Mouse (Mus musculus): ENCODE data around the gene Slc9a1. TPM values are rescaled to one million over a fixed set of nuclear protein-coding genes. Genes with fewer than 3 reads are reported as not detected.

Slc9a1 gene
- polyA plus RNA-seq, 1 experiment from 2014 or later, result 7.3 TPM

DNA sequence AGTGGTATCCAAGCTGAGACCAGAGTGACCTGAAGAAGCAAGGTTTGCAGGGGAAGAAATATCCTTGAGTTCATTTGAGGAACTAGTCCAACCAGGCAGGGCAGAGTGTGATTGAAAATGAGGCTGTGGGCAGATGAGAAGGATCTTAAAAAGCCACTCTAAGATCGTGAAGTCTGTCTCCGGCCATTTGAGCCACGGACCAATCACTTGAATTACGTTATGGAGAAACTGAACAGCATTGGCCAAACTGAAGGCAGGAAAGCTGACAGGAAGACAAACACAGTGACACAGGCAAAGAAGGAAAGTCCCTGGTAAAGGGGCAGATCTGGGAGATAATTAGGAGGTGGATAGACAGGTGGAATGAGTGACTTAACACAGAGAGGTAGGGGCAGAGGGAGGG lies 22.9 kb upstream of the Slc9a1 start:
- Histone ChIP-seq H3K27me3 (replicated peaks) (0 out of 2 replicates have a peak, but pooled peaks cover 7% of the 10 kb centered on the region), H3K9me3 (replicated peaks) (no peaks in the 10 kb centered on the region), H3K36me3 (no peaks in the 10 kb centered on the region), H3K4me3 (no peak overlapping the region), H3K4me1 (replicated peaks) (no peaks in the 10 kb centered on the region), H3K9ac (no peak overlapping the region), H3K4me2 (no peak overlapping the region), H3K27ac (ENCODE audit: poor library complexity, severe bottlenecking) (no peak overlapping the region)
- 61% methylated on average over 4 of the region's 4 CpGs for WGBS
- no peak for ATAC-seq (ENCODE audit: insufficient number of reproducible peaks, low FRiP score)

DNA sequence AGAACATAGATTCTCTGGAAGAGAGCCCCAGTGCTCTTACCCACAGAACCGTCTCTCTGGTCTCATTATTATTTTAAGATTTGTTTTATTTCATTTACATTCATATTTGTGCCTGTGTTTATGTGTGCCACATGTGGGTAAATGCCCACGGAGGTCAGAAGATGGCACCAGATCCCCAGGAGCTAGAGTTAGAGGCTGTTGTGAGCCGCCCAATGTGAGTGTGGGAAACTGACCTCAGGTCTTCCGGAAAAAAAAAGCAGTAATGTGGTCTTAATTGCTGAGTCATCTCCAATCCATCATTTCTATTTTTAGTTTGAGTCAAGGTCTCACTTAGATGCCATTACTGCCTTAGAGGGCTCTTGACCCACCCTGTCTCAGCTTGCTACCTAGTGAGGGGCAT lies 21.9 kb upstream of the Slc9a1 start:
- Histone ChIP-seq H3K4me3 (no peak overlapping the region), H3K9me3 (replicated peaks) (no peaks in the 10 kb centered on the region), H3K27me3 (replicated peaks) (0 out of 2 replicates have a peak, but pooled peaks cover 5% of the 10 kb centered on the region), H3K9ac (no peak overlapping the region), H3K27ac (ENCODE audit: poor library complexity, severe bottlenecking) (no peak overlapping the region), H3K4me1 (replicated peaks) (no peaks in the 10 kb centered on the region), H3K4me2 (no peak overlapping the region), H3K36me3 (no peaks in the 10 kb centered on the region)
- ATAC-seq (ENCODE audit: insufficient number of reproducible peaks, low FRiP score), result no peak
- WGBS, result 60% methylated on average over 4 of the region's 4 CpGs

DNA sequence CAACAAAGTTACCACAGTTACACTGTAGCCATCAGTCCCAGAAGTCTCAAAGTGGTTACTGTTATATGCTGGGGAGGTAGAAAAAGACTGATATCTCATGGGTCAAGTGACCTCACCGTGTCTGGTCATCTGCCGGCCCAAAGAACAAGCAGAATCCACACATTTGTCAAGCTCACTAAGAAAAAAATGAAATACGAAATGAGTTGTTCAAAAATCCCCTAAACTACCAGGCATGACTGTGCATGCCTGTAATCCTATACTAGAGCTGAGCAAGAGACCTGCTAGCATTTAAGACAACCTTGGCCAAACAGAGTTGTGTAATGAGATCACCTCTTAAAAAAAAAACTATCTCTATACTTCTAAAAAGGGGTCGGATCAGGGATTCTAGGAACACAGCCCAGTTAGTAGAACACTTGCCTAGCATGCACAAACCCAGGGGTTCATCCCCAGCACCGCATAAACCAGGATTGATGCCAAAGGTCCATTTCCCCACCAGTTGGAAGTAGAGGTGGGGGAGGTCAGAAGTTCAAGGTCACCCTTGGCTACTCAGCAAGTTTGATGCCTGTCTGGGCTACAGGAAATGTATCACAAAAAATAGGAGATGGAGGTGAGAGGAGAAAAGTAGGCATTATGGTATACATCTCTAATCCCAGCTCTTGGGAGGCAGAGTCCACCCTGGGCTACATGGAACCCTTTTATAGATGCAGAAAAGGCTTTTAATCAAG lies 21.3 kb upstream of the Slc9a1 start:
- Histone ChIP-seq H3K36me3 (no peaks in the 10 kb centered on the region), H3K27ac (ENCODE audit: poor library complexity, severe bottlenecking) (no peak overlapping the region), H3K27me3 (replicated peaks) (no peaks in the 10 kb centered on the region), H3K4me1 (replicated peaks) (no peaks in the 10 kb centered on the region), H3K4me2 (no peak overlapping the region), H3K4me3 (no peak overlapping the region), H3K9ac (no peak overlapping the region), H3K9me3 (replicated peaks) (no peaks in the 10 kb centered on the region)
- WGBS, result 82% methylated on average over 5 of the region's 5 CpGs
- ATAC-seq (ENCODE audit: insufficient number of reproducible peaks, low FRiP score), result no peak

DNA sequence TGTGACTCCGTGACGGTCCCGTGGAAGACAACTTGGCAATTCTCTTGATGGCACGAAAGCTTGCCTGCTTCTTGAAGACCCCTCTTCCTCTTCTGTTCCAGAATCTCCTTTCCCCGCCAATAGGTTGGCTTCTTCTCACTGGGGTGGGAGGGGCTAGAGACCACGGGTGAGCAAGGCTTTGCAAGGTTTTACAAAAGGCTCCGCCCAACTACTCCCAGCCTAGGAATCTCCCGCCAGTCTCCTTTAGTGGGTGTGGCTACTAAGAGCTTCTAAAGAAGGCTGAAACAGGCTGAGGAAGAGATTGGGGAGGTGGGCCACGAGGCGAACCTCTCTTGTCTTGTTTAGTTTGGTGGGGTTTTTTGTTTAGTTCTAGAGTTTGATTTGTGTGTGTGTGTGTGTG lies 16.7 kb upstream of the Slc9a1 start:
- Histone ChIP-seq H3K27me3 (replicated peaks) (no peaks in the 10 kb centered on the region), H3K4me2 (no peak overlapping the region), H3K4me3 (no peak overlapping the region), H3K36me3 (no peaks in the 10 kb centered on the region), H3K4me1 (replicated peaks) (no peaks in the 10 kb centered on the region), H3K9ac (no peak overlapping the region), H3K27ac (ENCODE audit: poor library complexity, severe bottlenecking) (no peak overlapping the region), H3K9me3 (replicated peaks) (no peaks in the 10 kb centered on the region)
- 63% methylated on average over 10 of the region's 10 CpGs for WGBS
- no peak for ATAC-seq (ENCODE audit: insufficient number of reproducible peaks, low FRiP score)

DNA sequence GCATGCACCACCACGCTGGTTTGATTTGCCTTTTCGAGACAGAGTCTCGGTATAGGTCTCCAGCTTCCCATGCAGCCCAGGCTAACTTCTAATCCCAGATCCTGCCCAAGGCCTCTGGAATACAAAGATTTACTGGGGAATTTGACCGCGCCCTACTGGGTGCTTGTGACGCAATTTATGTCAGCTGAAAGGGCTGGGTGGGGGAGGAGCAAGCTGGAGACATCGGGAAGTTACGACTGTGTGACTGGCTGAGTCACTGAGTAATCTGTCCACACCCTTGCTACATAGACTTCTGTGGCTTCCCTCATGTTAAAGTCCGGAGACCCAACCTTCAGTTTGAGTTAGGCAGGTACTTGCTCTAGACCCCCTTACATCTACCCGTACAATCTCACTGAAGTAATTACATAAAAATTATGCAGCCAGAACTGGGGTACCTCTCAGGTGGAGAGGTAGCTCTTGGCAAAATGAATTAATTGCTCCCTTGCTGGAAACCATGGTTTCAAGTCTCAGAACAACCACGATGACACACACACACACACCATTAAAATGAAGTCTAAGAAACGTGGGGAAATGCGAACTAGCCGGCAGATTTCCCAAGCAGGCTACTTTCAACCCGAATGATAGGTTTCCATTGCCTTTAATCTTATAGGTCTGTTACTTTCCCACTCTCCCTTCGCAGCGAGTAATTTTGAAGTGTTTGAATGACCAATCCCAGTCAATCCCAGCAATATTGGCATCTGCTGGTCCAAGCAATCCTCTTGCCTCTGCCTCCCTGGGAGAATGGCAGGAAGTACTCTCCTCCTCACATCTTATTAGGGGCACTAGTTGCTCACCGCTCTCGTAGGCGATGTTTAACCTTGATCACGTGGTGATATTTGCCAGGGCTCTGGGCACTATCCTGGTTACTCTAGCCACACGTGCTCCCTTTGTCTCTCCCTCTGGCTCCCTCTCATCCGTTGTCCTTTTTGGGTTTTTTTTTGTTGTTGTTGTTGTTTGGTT lies 15.8 kb upstream of the Slc9a1 start, which contains the start of gene Wdtc1:
Gene Wdtc1 (minus strand): TSS at position 115 of the 999 bp plus-strand sequence.
- WGBS, result 84% methylated on average over 23 of the region's 23 CpGs
- no peak within 1 kb of the TSS for H3K9ac ChIP-seq
- H3K27me3 ChIP-seq (replicated peaks), result no peaks in the 10 kb centered on the region
- ATAC-seq (ENCODE audit: insufficient number of reproducible peaks, low FRiP score), result no peak
- H3K9me3 ChIP-seq (replicated peaks), result no peaks in the 10 kb centered on the region
- H3K36me3 ChIP-seq, result no peaks in the 10 kb centered on the region
- no peak within 1 kb of the TSS for H3K4me3 ChIP-seq
- no peaks in the 10 kb centered on the region for H3K4me1 ChIP-seq (replicated peaks)
- no peak within 1 kb of the TSS for H3K27ac ChIP-seq (ENCODE audit: poor library complexity, severe bottlenecking)
- H3K4me2 ChIP-seq, result no peak within 1 kb of the TSS

DNA sequence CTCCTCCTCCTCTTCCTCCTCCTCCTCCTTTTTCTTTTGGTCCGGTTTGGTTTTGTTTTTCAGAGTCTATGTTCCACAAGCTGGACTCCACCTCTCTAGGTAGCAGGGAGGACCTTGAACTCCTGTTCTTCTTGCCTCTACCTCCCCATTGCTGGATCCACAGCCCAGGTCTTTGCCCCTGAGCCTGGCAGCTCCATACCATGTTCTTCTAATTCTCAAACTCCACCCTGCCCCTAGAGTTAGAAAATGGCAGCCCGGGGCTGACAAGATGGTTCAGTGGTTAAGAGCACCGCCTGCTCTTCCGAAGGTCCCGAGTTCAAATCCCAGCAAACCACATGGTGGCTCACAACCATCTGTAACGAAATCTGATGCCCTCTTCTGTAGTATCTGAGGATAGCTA lies 14.9 kb upstream of the Slc9a1 start:
- no peaks in the 10 kb centered on the region for H3K36me3 ChIP-seq
- H3K4me1 ChIP-seq (replicated peaks), result no peaks in the 10 kb centered on the region
- H3K9ac ChIP-seq, result no peak overlapping the region
- 86% methylated on average over 6 of the region's 6 CpGs for WGBS
- H3K4me3 ChIP-seq, result no peak overlapping the region
- no peak for ATAC-seq (ENCODE audit: insufficient number of reproducible peaks, low FRiP score)
- no peaks in the 10 kb centered on the region for H3K27me3 ChIP-seq (replicated peaks)
- no peak overlapping the region for H3K4me2 ChIP-seq
- H3K9me3 ChIP-seq (replicated peaks), result no peaks in the 10 kb centered on the region
- H3K27ac ChIP-seq (ENCODE audit: poor library complexity, severe bottlenecking), result no peak overlapping the region

DNA sequence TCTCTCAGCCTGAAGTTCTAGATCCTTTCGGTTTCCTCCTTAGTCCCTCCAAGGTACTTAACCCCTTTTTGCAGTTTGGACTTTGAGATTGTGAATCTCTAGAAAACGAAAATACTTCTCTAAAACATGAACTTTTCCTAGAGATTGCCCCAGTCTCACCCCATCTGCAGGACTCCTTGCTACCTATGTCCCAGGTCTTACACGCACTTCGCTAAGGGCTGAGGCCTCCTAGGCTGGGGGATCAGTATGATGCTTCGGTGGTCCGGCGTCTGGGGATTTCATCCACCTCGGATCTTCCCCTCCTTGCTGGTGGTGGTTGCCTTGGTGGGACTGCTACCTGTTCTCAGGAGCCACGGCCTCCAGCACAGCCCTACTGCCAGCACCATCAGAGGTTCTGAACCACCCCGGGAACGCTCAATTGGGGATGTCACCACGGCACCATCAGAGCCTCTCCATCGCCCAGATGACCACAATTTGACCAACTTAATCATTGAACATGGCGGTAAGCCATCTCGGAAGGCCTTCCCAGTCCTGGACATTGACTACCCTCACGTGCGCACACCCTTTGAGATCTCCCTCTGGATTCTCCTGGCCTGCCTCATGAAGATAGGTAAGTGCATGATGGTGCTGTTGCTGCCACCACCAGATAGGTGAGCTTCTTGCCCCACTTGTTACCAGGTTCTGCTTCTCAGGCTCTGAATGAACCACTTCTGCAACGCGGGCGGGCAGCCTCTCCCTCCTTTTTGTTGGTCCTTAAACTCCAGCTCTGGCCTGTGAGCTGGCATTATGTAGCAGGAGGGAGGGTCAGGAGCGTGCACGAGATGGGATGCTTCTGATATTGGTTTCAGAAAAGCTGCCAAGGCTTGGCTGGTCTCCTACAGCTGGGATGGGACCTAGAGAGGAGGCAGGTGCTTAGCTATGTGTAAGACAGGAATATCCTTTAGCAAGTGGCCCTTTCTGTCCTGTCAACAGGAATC lies 1.1 kb downstream of the Slc9a1 start:
- Histone ChIP-seq H3K9me3 (replicated peaks) (0 out of 2 replicates have a peak, but pooled peaks cover 3% of the 10 kb centered on the region), H3K9ac (peak overlapping the region; percentile 97), H3K4me3 (peak overlapping the region; percentile 93), H3K27me3 (replicated peaks) (no peaks in the 10 kb centered on the region), H3K36me3 (peaks cover 5% of the 10 kb centered on the region; the same call in 1 of the 2 replicates), H3K4me2 (peak overlapping the region; percentile 88), H3K4me1 (replicated peaks) (peaks cover 52% of the 10 kb centered on the region), H3K27ac (ENCODE audit: poor library complexity, severe bottlenecking) (peak overlapping the region; percentile 85)
- WGBS, result 63% methylated on average over 22 of the region's 22 CpGs
- ATAC-seq (ENCODE audit: insufficient number of reproducible peaks, low FRiP score), result no peak

DNA sequence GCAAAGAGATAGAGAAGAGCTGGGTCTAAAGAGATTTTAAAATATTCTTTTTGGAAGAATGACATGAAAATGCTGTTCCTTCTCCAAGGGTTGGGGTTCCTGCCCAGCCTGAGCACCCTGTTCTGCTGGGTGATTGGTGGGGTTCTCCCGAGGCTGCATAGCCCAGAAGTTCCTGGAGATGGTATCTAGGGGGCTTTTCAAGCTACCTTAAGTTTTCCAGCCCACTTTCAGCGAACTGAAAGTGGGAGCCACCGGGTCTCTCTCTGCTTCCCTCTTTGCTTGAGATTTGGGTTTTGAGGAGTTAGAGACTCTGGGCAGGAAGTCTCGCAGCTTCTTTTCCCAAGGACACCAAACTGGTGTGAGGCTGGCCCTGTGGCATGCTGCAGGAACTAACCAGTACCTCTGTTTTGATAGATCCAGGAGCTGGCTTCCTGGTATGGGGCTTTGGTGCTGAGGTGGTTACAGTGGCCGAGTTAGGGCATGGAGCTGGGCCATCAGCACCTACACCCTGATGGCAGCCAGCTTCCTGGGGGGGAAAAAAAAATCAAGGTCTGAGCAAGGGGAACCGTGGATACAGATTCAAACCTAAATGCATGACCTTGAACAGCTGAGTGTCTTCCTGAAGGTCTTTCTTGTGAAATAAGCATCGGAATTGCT lies 2.2 kb downstream of the Slc9a1 start:
- peaks cover 64% of the 10 kb centered on the region for H3K4me1 ChIP-seq (replicated peaks)
- H3K9ac ChIP-seq, result peak overlapping the region; percentile 97
- peak overlapping the region; percentile 88 for H3K4me2 ChIP-seq
- H3K27me3 ChIP-seq (replicated peaks), result no peaks in the 10 kb centered on the region
- peaks cover 5% of the 10 kb centered on the region; the same call in 1 of the 2 replicates for H3K36me3 ChIP-seq
- no peak for ATAC-seq (ENCODE audit: insufficient number of reproducible peaks, low FRiP score)
- H3K4me3 ChIP-seq, result peak overlapping the region; percentile 93
- 56% methylated on average over 7 of the region's 7 CpGs for WGBS
- peak overlapping the region; percentile 56 for H3K27ac ChIP-seq (ENCODE audit: poor library complexity, severe bottlenecking)
- H3K9me3 ChIP-seq (replicated peaks), result 0 out of 2 replicates have a peak, but pooled peaks cover 3% of the 10 kb centered on the region

DNA sequence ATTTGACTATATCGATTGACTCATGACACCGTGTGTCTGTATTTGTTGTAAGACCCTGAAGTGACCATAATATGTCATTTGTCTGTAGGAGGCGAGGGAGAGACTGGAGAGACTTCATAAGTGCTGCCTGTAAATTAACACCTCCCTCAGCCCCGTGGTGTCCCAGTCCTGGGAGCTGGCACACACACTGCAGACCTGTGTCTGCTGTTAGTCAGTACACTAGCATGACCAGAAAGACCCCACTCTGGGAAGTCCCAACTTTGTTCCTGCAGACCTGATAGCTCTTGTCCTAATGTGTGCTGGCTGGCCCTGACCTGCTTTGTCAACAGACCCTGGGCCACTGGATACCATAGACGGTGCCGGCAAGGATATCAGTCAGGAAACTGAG lies 2.8 kb downstream of the Slc9a1 start:
- no peaks in the 10 kb centered on the region for H3K27me3 ChIP-seq (replicated peaks)
- H3K9ac ChIP-seq, result peak overlapping the region; percentile 97
- peak overlapping the region; percentile 93 for H3K4me3 ChIP-seq
- H3K4me2 ChIP-seq, result peak overlapping the region; percentile 88
- peaks cover 5% of the 10 kb centered on the region; the same call in 1 of the 2 replicates for H3K36me3 ChIP-seq
- ATAC-seq (ENCODE audit: insufficient number of reproducible peaks, low FRiP score), result no peak
- H3K27ac ChIP-seq (ENCODE audit: poor library complexity, severe bottlenecking), result peak overlapping the region; percentile 56
- peaks cover 68% of the 10 kb centered on the region for H3K4me1 ChIP-seq (replicated peaks)
- 36% methylated on average over 6 of the region's 6 CpGs for WGBS
- H3K9me3 ChIP-seq (replicated peaks), result no peaks in the 10 kb centered on the region

DNA sequence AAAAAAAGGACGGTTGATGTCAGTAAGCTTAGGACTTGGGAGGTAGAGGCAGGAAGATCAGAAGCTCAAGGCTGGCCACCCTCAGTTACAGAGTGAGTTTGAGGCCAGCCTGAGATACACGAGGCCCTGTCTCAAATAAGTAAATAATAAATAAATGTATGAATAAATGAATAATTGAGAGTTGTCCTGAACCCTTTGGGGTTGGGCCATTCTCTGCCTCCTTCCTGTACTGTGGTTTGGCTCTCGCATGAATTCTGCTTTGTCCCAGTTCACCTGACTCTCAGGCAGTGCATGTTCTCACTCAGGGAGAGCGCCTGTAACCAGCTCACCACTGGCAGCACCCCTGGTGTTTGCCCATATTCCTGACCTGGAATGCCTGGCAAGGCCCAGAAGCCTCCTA lies 4.5 kb downstream of the Slc9a1 start:
- no peak overlapping the region for H3K4me3 ChIP-seq
- peaks cover 5% of the 10 kb centered on the region; the same call in 1 of the 2 replicates for H3K36me3 ChIP-seq
- H3K9ac ChIP-seq, result no peak overlapping the region; the same call in 1 of the 2 replicates
- H3K4me2 ChIP-seq, result no peak overlapping the region
- ATAC-seq (ENCODE audit: insufficient number of reproducible peaks, low FRiP score), result no peak
- peaks cover 85% of the 10 kb centered on the region for H3K4me1 ChIP-seq (replicated peaks)
- no peaks in the 10 kb centered on the region for H3K27me3 ChIP-seq (replicated peaks)
- H3K9me3 ChIP-seq (replicated peaks), result no peaks in the 10 kb centered on the region
- WGBS, result 75% methylated on average over 4 of the region's 4 CpGs
- H3K27ac ChIP-seq (ENCODE audit: poor library complexity, severe bottlenecking), result no peak overlapping the region

All from heart, embryonic 12.5 days (tissue).